Mouse (Mus musculus) CH12.LX (cell line): ENCODE data around the gene Tespa1. TPM values are rescaled to one million over a fixed set of nuclear protein-coding genes. Genes with fewer than 3 reads are reported as not detected.

Source experiments
- DNase-seq: peaks from one replicate; pipeline ENCODE4 v3.0.0-alpha.2; 2013; ENCODE audit errors: extremely low read depth
- H3K27ac ChIP-seq: 2 replicates; pipeline ENCODE4 v1.5.1; 2012; ENCODE audit warnings: low read depth, mild to moderate bottlenecking, control low read depth, moderate library complexity; ENCODE audit not compliant: insufficient read depth
- H3K27me3 ChIP-seq: replicated peaks from 2 replicates; pipeline ENCODE3; 2012; ENCODE audit warnings: inconsistent platforms
- H3K36me3 ChIP-seq, 2 experiments: replicated peaks in 1 of 2; 2 replicates each; pipeline versions ENCODE3 to v1.6.1; 2012; ENCODE audit warnings: inconsistent platforms in 1 of 2, low read length in 1 of 2, mild to moderate bottlenecking in 1 of 2, mixed read lengths in 1 of 2, moderate library complexity in 1 of 2; ENCODE audit not compliant: control insufficient read depth in 1 of 2, insufficient read depth in 1 of 2
- H3K4me1 ChIP-seq, 2 experiments: 2 replicates each; pipeline ENCODE4 v1.6.1; 2012; ENCODE audit warnings: inconsistent platforms in 1 of 2, moderate library complexity in 1 of 2; ENCODE audit not compliant: insufficient read depth in 2 of 2, control insufficient read depth in 1 of 2
- H3K4me2 ChIP-seq: 2 replicates; pipeline ENCODE4 v1.6.1; 2012; ENCODE audit warnings: low read depth, mild to moderate bottlenecking, control low read depth; ENCODE audit not compliant: poor library complexity, insufficient read depth, severe bottlenecking
- H3K4me3 ChIP-seq, 3 experiments: fragments of 150-350 bp in 1 of 3; sonication (generic) in 1 of 3; replicated peaks in 1 of 3; 2 replicates each; pipeline versions ENCODE3 to v1.5.1; 2011 to 2012; ENCODE audit warnings: low read depth in 2 of 3, low read length in 2 of 3, mild to moderate bottlenecking in 2 of 3, moderate library complexity in 2 of 3, control low read depth in 1 of 3, improper control_type of control experiment in 1 of 3, inconsistent platforms in 1 of 3, mixed read lengths in 1 of 3; ENCODE audit not compliant: poor library complexity in 1 of 3
- H3K79me2 ChIP-seq: replicated peaks from 2 replicates; pipeline ENCODE4 v1.6.1; 2012; ENCODE audit warnings: mild to moderate bottlenecking, moderate library complexity; ENCODE audit not compliant: control insufficient read depth, poor library complexity, insufficient read depth, severe bottlenecking; ENCODE audit errors: extremely low read depth
- H3K9ac ChIP-seq: 2 replicates; pipeline ENCODE4 v1.6.1; 2012; ENCODE audit warnings: low read depth, mild to moderate bottlenecking, control low read depth, moderate library complexity; ENCODE audit not compliant: insufficient read depth
- H3K9me3 ChIP-seq: replicated peaks from 2 replicates; pipeline ENCODE3; 2012; ENCODE audit warnings: low read length, inconsistent platforms, mixed read lengths
- BHLHE40 ChIP-seq: IDR thresholded peaks from 2 replicates; pipeline ENCODE4 v1.6.1; 2011; ENCODE audit warnings: mild to moderate bottlenecking, low read depth, low read length, improper control_type of control experiment
- CHD1 ChIP-seq: IDR thresholded peaks from 2 replicates; pipeline ENCODE4 v1.6.1; 2012; ENCODE audit warnings: low read depth, low read length, improper control_type of control experiment, inconsistent platforms
- CTCF ChIP-seq, 2 experiments: IDR thresholded peaks in 1 of 2; conservative IDR thresholded peaks in 1 of 2; 2 replicates each; pipeline ENCODE4 v1.5.1; 2011 to 2012; ENCODE audit warnings: low read depth in 2 of 2, low read length in 2 of 2, improper control_type of control experiment in 1 of 2, inconsistent platforms in 1 of 2, mild to moderate bottlenecking in 1 of 2, moderate library complexity in 1 of 2
- E2F4 ChIP-seq: IDR thresholded peaks from 2 replicates; pipeline ENCODE4 v1.6.1; 2011; ENCODE audit warnings: low read depth, low read length, improper control_type of control experiment; ENCODE audit not compliant: insufficient replicate concordance
- ELF1 ChIP-seq: IDR thresholded peaks from 2 replicates; pipeline ENCODE4 v1.6.1; 2014; ENCODE audit warnings: low read depth, mild to moderate bottlenecking, inconsistent platforms, low read length, improper control_type of control experiment
- GABPA ChIP-seq: IDR thresholded peaks from 2 replicates; pipeline ENCODE4 v1.6.1; 2012; ENCODE audit warnings: low read depth, low read length, improper control_type of control experiment, inconsistent platforms; ENCODE audit not compliant: insufficient replicate concordance
- HCFC1 ChIP-seq: IDR thresholded peaks from 2 replicates; pipeline ENCODE4 v1.6.1; 2012; ENCODE audit warnings: low read depth, mild to moderate bottlenecking, inconsistent platforms, low read length, improper control_type of control experiment
- IRF4 ChIP-seq: IDR thresholded peaks from 2 replicates; pipeline ENCODE4 v1.6.1; 2014; ENCODE audit warnings: low read depth, mild to moderate bottlenecking, inconsistent platforms, low read length, improper control_type of control experiment
- JUN ChIP-seq: IDR thresholded peaks from 2 replicates; pipeline ENCODE4 v1.6.1; 2011; ENCODE audit warnings: low read depth, mild to moderate bottlenecking, low read length, improper control_type of control experiment, moderate library complexity; ENCODE audit not compliant: insufficient read depth
- JUND ChIP-seq: conservative IDR thresholded peaks from 2 replicates; pipeline ENCODE4 v1.6.1; 2011; ENCODE audit warnings: low read depth, low read length, improper control_type of control experiment
- KAT2A ChIP-seq: IDR thresholded peaks from 2 replicates; pipeline ENCODE4 v1.6.1; 2012; ENCODE audit warnings: low read length, improper control_type of control experiment, inconsistent platforms; ENCODE audit not compliant: insufficient replicate concordance
- MAFK ChIP-seq: IDR thresholded peaks from 2 replicates; pipeline ENCODE4 v1.6.1; 2011; ENCODE audit warnings: low read length, improper control_type of control experiment; ENCODE audit not compliant: insufficient replicate concordance
- MAX ChIP-seq: IDR thresholded peaks from 2 replicates; pipeline ENCODE4 v1.6.1; 2011; ENCODE audit warnings: low read length, improper control_type of control experiment
- MAZ ChIP-seq: IDR thresholded peaks from 2 replicates; pipeline ENCODE4 v1.6.1; 2012; ENCODE audit warnings: low read depth, mild to moderate bottlenecking, inconsistent platforms, low read length, improper control_type of control experiment, moderate library complexity
- MXI1 ChIP-seq: IDR thresholded peaks from 2 replicates; pipeline ENCODE4 v1.6.1; 2011; ENCODE audit warnings: mild to moderate bottlenecking, low read depth, low read length, improper control_type of control experiment
- MYC ChIP-seq: IDR thresholded peaks from 2 replicates; pipeline ENCODE4 v1.6.1; 2011; ENCODE audit warnings: low read depth, mild to moderate bottlenecking, improper control_type of control experiment, low read length
- NELFE ChIP-seq: IDR thresholded peaks from 2 replicates; pipeline ENCODE4 v1.6.1; 2011; ENCODE audit warnings: low read depth, low read length, improper control_type of control experiment
- PAX5 ChIP-seq: IDR thresholded peaks from 2 replicates; pipeline ENCODE4 v1.6.1; 2012; ENCODE audit warnings: low read length, inconsistent platforms, mixed read lengths
- POLR2A ChIP-seq: IDR thresholded peaks from 2 replicates; pipeline ENCODE4 v1.6.1; 2011; ENCODE audit warnings: low read depth, mild to moderate bottlenecking, improper control_type of control experiment, low read length
- RAD21 ChIP-seq: IDR thresholded peaks from 2 replicates; pipeline ENCODE4 v1.6.1; 2011; ENCODE audit warnings: low read depth, mild to moderate bottlenecking, low read length, improper control_type of control experiment, moderate library complexity
- RCOR1 ChIP-seq: conservative IDR thresholded peaks from 2 replicates; pipeline ENCODE4 v1.6.1; 2012; ENCODE audit warnings: low read depth, mild to moderate bottlenecking, inconsistent platforms, low read length, improper control_type of control experiment
- SMC3 ChIP-seq: IDR thresholded peaks from 2 replicates; pipeline ENCODE4 v1.6.1; 2011; ENCODE audit warnings: low read depth, low read length, improper control_type of control experiment
- TBP ChIP-seq: conservative IDR thresholded peaks from 2 replicates; pipeline ENCODE4 v1.6.1; 2011; ENCODE audit warnings: low read depth, low read length, improper control_type of control experiment
- TCF12 ChIP-seq: IDR thresholded peaks from 2 replicates; pipeline ENCODE4 v1.6.1; 2014; ENCODE audit warnings: low read depth, mild to moderate bottlenecking, inconsistent platforms, low read length, improper control_type of control experiment
- dilution Hi-C: fragments of 300-500 bp; cut with MboI; formaldehyde crosslinking; loops from 2 replicates; pipeline ENCODE4 v1.14.3; 2020; ENCODE audit warnings: low sequenced_read_pairs; ENCODE audit not compliant: extremely low pct_unique_long_range_greater_than_20kb, extremely low pct_ligation_motif_present
- in situ Hi-C: fragments of 300-500 bp; cut with MboI; formaldehyde crosslinking; loops from 3 replicates; pipeline ENCODE4 v1.14.3; 2019; ENCODE audit warnings: low sequenced_read_pairs, low pct_ligation_motif_present, low pct_unique_long_range_greater_than_20kb, mixed read lengths
- polyA plus RNA-seq: library from polyadenylated mRNA; unstranded; fragments of >175 nt; gene quantifications from 2 replicates; pipeline ENCODE4 v1.2.1, GENCODE M21; 2012; ENCODE audit warnings: low read depth; ENCODE audit not compliant: insufficient read length
- total RNA-seq, 2 experiments: library from RNA; depleted of rRNA; stranded (reverse); fragments of 300-350 nt in 1 of 2; fragments of >200 nt in 1 of 2; gene quantifications; 2 replicates each; pipeline ENCODE4 v1.2.3; 2012 to 2014

The Tespa1 gene
- total and polyA plus RNA-seq, 3 experiments: 26.0 to 55.1 (median 48.5) TPM

DNA sequence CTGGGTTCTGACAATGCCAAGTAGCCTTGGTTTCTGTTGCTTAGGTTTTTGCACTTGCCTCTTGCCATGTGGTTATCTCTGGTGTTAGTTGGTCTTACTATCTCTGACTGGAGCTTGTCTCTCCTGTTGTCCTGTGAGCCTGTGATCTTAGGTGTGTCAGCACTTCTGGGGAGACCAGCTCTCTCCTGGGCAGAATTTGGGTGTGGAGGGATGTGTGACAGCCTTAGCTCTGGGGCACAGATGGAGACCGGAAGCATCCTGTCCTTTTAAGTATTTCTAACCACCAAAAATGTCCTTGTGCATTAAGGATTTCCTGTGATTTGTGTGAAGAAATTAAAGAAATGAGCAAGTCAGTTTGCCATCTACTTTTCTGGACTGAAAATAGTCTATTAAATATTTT, 21.4 kb downstream of the Tespa1 start:
- no peaks in the 10 kb centered on the region for H3K79me2 ChIP-seq
- no peak overlapping the region for H3K27ac ChIP-seq
- no peak overlapping the region for H3K9ac ChIP-seq
- TF ChIP-seq MAX (no peak), MAFK (no peak), GABPA (no peak), ELF1 (no peak), BHLHE40 (no peak)
- no peaks in the 10 kb centered on the region for H3K27me3 ChIP-seq
- no peak for DNase-seq
- H3K9me3 ChIP-seq: no peaks in the 10 kb centered on the region
- no peak overlapping the region for H3K4me2 ChIP-seq
- peaks cover 0 to 22% of the 10 kb centered on the region in 2 experiments; a peak in 2 of 4 replicates for H3K4me1 ChIP-seq
- no peak overlapping the region for H3K4me3 ChIP-seq
- peaks cover 4 to 36% of the 10 kb centered on the region in 2 experiments for H3K36me3 ChIP-seq
- dilution Hi-C loops (no loop called here), in situ Hi-C loops (no loop called here)

DNA sequence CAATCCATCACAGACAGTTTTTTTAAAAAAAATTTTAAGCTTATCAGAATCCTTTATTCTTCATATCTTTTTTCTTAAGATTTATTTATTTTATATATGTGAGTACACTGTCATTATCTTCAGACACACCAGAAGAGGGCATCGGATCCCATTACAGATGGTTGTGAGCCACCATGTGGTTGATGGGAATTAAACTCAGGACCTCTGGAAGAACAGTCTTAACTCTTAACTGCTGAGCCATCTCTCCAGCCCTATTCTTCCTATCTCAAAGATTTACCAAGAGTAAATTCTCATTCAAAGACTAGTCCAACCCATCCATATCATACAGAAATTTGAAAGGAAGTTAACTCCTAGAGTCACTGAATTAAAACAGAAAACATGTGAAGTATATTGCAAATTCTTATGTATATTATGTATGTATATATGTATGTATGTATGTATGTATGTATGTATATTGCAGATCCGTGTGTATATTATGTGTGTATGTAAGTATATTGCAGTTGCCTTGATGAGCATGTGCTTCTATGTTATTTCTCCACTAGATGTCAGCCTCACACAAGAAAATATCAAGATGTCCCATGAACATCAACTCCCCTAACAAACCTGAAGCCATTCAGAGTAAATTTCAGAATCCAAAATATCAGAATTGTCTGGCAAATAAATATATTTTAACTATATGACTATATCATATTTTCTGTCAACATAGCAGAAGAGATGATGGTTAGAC, 40.9 kb downstream of the Tespa1 start:
- H3K4me3 ChIP-seq: no peak overlapping the region
- H3K27ac ChIP-seq: no peak overlapping the region
- H3K36me3 ChIP-seq: peaks cover 14 to 55% of the 10 kb centered on the region in 2 experiments
- H3K27me3 ChIP-seq: no peaks in the 10 kb centered on the region
- H3K9ac ChIP-seq: no peak overlapping the region
- no peaks in the 10 kb centered on the region for H3K4me1 ChIP-seq
- H3K79me2 ChIP-seq: no peaks in the 10 kb centered on the region
- in situ Hi-C loops: loop anchor here (5.0 kb wide), 1 partner anchor 41 kb away; the partner anchor contains the start of gene Tespa1
- H3K4me2 ChIP-seq: no peak overlapping the region
- TF ChIP-seq SMC3 (peak; percentile 70), MYC (peak; percentile 95), POLR2A (no peak), IRF4 (no peak), RAD21 (peak; percentile 83), BHLHE40 (no peak), MAX (peak; percentile 93), JUND (no peak), CTCF (conservative IDR thresholded peaks at IDR 0.05 in 1 of 2, IDR thresholded peaks at IDR 0.05 in 1 of 2; ENCODE audit: low read depth in 2 of 2, low read length in 2 of 2) (peak in 1 of 2 experiments; percentile 72; a peak in 2 of 4 replicates)
- H3K9me3 ChIP-seq: no peaks in the 10 kb centered on the region
- DNase-seq: peak; percentile 62
- dilution Hi-C loops: no loop called here

DNA sequence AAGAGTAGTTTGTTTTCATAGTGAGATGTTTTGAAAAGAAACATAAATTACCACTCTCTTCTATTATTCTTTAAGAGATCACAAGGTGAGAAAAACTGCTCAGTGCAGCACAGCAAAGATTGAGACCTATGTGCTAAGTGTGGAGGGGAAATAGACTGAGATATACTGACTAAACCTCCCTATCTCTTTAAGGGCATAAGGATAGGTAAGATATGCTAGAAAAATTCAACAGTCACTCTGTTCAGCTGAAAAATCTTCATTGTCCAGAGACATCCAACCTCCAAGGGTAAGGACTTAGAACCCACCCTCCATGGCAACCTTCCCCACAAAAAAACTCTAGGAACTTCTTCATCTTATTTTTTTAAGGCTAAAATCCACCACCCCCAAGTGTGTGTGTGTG, 42.1 kb downstream of the Tespa1 start:
- H3K4me3 ChIP-seq: no peak overlapping the region
- H3K4me1 ChIP-seq: no peaks in the 10 kb centered on the region
- peaks cover 14 to 56% of the 10 kb centered on the region in 2 experiments for H3K36me3 ChIP-seq
- no peaks in the 10 kb centered on the region for H3K79me2 ChIP-seq
- no peaks in the 10 kb centered on the region for H3K9me3 ChIP-seq
- no peak for DNase-seq
- dilution Hi-C loops: no loop called here
- TF ChIP-seq TBP: no peak
- no peak for TF ChIP-seq CHD1
- no peak for TF ChIP-seq KAT2A
- no peak for TF ChIP-seq TCF12
- TF ChIP-seq POLR2A: no peak
- TF ChIP-seq NELFE: no peak
- no peak for TF ChIP-seq IRF4
- TF ChIP-seq SMC3: no peak
- no peak for TF ChIP-seq RAD21
- TF ChIP-seq HCFC1: no peak
- no peak for TF ChIP-seq JUN
- TF ChIP-seq MXI1: no peak
- TF ChIP-seq BHLHE40: no peak
- TF ChIP-seq PAX5: no peak
- TF ChIP-seq E2F4: no peak
- no peak for TF ChIP-seq MAX
- no peak for TF ChIP-seq RCOR1
- TF ChIP-seq ELF1: no peak
- no peak for TF ChIP-seq MAZ
- no peaks in the 10 kb centered on the region for H3K27me3 ChIP-seq
- no peak overlapping the region for H3K27ac ChIP-seq
- no peak overlapping the region for H3K9ac ChIP-seq
- H3K4me2 ChIP-seq: no peak overlapping the region
- in situ Hi-C loops: loop anchor here (5.0 kb wide), 1 partner anchor 42 kb away; the partner anchor contains the start of gene Tespa1
